Mouse (Mus musculus): ENCODE data around the gene 4933411K16Rik. TPM values are rescaled to one million over a fixed set of nuclear protein-coding genes. Genes with fewer than 3 reads are reported as not detected.

The 4933411K16Rik gene
- polyA plus RNA-seq, 1 experiment from 2014 or later: not detected

GRCm38 (mm10) chr19:42068441-42069240 lies 16.6 kb downstream of the 4933411K16Rik start:
- DNase-seq (ENCODE audit: low spot score) (no peak), ATAC-seq (ENCODE audit: low FRiP score, low TSS enrichment) (no peak)
- Histone ChIP-seq H3K4me3 (ENCODE audit: low read depth, low read length) (no peak overlapping the region), H3K36me3 (ENCODE audit: control insufficient read depth, insufficient read depth, low read length) (no peaks in the 10 kb centered on the region), H3K4me2 (replicated peaks; ENCODE audit: low read depth) (no peak overlapping the region), H3K27ac (replicated peaks) (no peak overlapping the region), H3K27me3 (ENCODE audit: control insufficient read depth, insufficient read depth, low read length) (no peaks in the 10 kb centered on the region), H3K9me3 (ENCODE audit: control insufficient read depth, low read length) (no peaks in the 10 kb centered on the region), H3K4me1 (replicated peaks; ENCODE audit: control insufficient read depth, insufficient read depth) (no peaks in the 10 kb centered on the region), H3K9ac (ENCODE audit: low read length) (peak overlapping the region; percentile 13; the same call in 1 of the 2 replicates)
- 74% methylated on average over 11 of the region's 11 CpGs for WGBS
- TF ChIP-seq CTCF (IDR thresholded peaks at IDR 0.05; ENCODE audit: low read depth) (no peak), EP300 (optimal IDR thresholded peaks at IDR 0.05) (no peak)

DNA sequence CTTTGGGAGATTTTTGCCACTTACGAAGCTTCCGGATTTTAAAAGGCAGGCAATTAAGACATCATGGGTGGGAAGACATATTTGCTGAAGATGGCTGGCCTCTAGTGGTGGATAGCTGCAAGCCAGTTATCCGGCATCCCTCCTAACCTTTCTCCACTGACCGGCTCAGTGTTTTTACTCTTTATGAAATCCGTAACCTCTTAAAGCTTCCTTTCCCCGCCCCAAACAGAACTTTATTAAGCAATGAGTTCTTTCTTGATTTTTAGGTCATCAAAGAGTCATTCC lies 17.1 kb downstream of the 4933411K16Rik start:
- no peaks in the 10 kb centered on the region for H3K27me3 ChIP-seq (ENCODE audit: control insufficient read depth, insufficient read depth, low read length)
- ATAC-seq (ENCODE audit: low FRiP score, low TSS enrichment): no peak
- H3K9me3 ChIP-seq (ENCODE audit: control insufficient read depth, low read length): no peaks in the 10 kb centered on the region
- no peaks in the 10 kb centered on the region for H3K36me3 ChIP-seq (ENCODE audit: control insufficient read depth, insufficient read depth, low read length)
- WGBS: 39% methylated on average over 6 of the region's 6 CpGs
- no peaks in the 10 kb centered on the region for H3K4me1 ChIP-seq (replicated peaks; ENCODE audit: control insufficient read depth, insufficient read depth)
- TF ChIP-seq EP300 (optimal IDR thresholded peaks at IDR 0.05) (no peak), CTCF (IDR thresholded peaks at IDR 0.05; ENCODE audit: low read depth) (peak; percentile 78)
- no peak for DNase-seq (ENCODE audit: low spot score)
- no peak overlapping the region for H3K4me3 ChIP-seq (ENCODE audit: low read depth, low read length)
- H3K9ac ChIP-seq (ENCODE audit: low read length): no peak overlapping the region
- no peak overlapping the region for H3K27ac ChIP-seq (replicated peaks)
- no peak overlapping the region for H3K4me2 ChIP-seq (replicated peaks; ENCODE audit: low read depth)

- no peak overlapping the region for H3K27ac ChIP-seq (replicated peaks)
- no peak overlapping the region for H3K4me3 ChIP-seq (ENCODE audit: low read depth, low read length)
- no peak overlapping the region for H3K9ac ChIP-seq (ENCODE audit: low read length)
- TF ChIP-seq CTCF (IDR thresholded peaks at IDR 0.05; ENCODE audit: low read depth) (peak; percentile 61), EP300 (optimal IDR thresholded peaks at IDR 0.05) (no peak)
- no peaks in the 10 kb centered on the region for H3K36me3 ChIP-seq (ENCODE audit: control insufficient read depth, insufficient read depth, low read length)
- no peak overlapping the region for H3K4me2 ChIP-seq (replicated peaks; ENCODE audit: low read depth)
- DNase-seq (ENCODE audit: low spot score) (no peak), ATAC-seq (ENCODE audit: low FRiP score, low TSS enrichment) (no peak)
- WGBS: 72% methylated on average over 7 of the region's 7 CpGs
- H3K9me3 ChIP-seq (ENCODE audit: control insufficient read depth, low read length): no peaks in the 10 kb centered on the region
- H3K27me3 ChIP-seq (ENCODE audit: control insufficient read depth, insufficient read depth, low read length): no peaks in the 10 kb centered on the region
- H3K4me1 ChIP-seq (replicated peaks; ENCODE audit: control insufficient read depth, insufficient read depth): no peaks in the 10 kb centered on the region
Measured at GRCm38 (mm10) chr19:42071221-42071620, 19.2 kb downstream of the 4933411K16Rik start.

DNA sequence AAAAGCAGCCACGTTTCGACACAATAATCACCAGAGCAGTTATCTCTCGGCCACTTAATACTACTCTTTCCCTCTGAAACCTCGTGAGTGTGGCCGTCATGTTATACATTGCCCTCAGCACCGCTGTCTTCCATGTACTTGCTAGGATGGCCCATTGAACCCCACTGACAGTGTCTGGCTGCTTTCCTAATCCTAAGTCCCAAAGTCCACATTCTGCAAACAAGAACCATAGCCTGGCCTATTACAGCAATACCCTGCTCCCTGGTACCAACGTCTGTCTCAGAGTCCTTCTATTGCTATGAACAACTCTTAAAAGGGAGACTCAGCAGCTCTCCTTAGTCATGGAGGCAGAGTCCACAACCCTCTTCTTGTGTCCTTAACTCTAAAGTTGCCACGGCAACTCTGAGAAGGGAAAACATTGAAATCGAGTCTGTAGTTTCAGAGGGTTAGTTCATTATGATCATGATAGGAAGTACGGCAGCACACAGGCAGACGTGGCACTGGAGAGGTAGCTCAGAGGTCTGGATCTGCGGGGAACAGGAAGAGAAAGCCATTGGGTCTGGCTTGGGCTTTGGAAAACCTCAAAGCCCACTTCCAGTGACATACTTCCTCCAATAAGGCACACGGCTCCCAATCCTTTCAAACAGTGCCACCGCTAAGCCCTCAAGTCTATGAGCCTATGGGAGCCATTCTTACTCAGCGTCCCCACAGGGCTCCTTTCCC lies 20.0 kb downstream of the 4933411K16Rik start:
- no peak overlapping the region for H3K9ac ChIP-seq (ENCODE audit: low read length)
- 76% methylated on average over 15 of the region's 15 CpGs for WGBS
- H3K4me1 ChIP-seq (replicated peaks; ENCODE audit: control insufficient read depth, insufficient read depth): no peaks in the 10 kb centered on the region
- ATAC-seq (ENCODE audit: low FRiP score, low TSS enrichment) (0 out of 2 replicates have a peak, but pooled peaks have one; percentile 36), DNase-seq (ENCODE audit: low spot score) (no peak)
- no peaks in the 10 kb centered on the region for H3K9me3 ChIP-seq (ENCODE audit: control insufficient read depth, low read length)
- H3K27me3 ChIP-seq (ENCODE audit: control insufficient read depth, insufficient read depth, low read length): no peaks in the 10 kb centered on the region
- no peak overlapping the region for H3K4me2 ChIP-seq (replicated peaks; ENCODE audit: low read depth)
- no peak for TF ChIP-seq CTCF (IDR thresholded peaks at IDR 0.05; ENCODE audit: low read depth)
- no peak for TF ChIP-seq EP300 (optimal IDR thresholded peaks at IDR 0.05)
- H3K27ac ChIP-seq (replicated peaks): no peak overlapping the region
- no peak overlapping the region for H3K4me3 ChIP-seq (ENCODE audit: low read depth, low read length)
- no peaks in the 10 kb centered on the region for H3K36me3 ChIP-seq (ENCODE audit: control insufficient read depth, insufficient read depth, low read length)

GRCm38 (mm10) chr19:42072802-42073201 lies 20.8 kb downstream of the 4933411K16Rik start:
- DNase-seq (ENCODE audit: low spot score) (no peak), ATAC-seq (ENCODE audit: low FRiP score, low TSS enrichment) (no peak)
- no peak overlapping the region for H3K4me2 ChIP-seq (replicated peaks; ENCODE audit: low read depth)
- H3K4me3 ChIP-seq (ENCODE audit: low read depth, low read length): no peak overlapping the region
- no peaks in the 10 kb centered on the region for H3K27me3 ChIP-seq (ENCODE audit: control insufficient read depth, insufficient read depth, low read length)
- no peaks in the 10 kb centered on the region for H3K36me3 ChIP-seq (ENCODE audit: control insufficient read depth, insufficient read depth, low read length)
- no peak overlapping the region for H3K9ac ChIP-seq (ENCODE audit: low read length)
- no peak for TF ChIP-seq EP300 (optimal IDR thresholded peaks at IDR 0.05)
- peak; percentile 55 for TF ChIP-seq CTCF (IDR thresholded peaks at IDR 0.05; ENCODE audit: low read depth)
- no peak overlapping the region for H3K27ac ChIP-seq (replicated peaks)
- no peaks in the 10 kb centered on the region for H3K4me1 ChIP-seq (replicated peaks; ENCODE audit: control insufficient read depth, insufficient read depth)
- no peaks in the 10 kb centered on the region for H3K9me3 ChIP-seq (ENCODE audit: control insufficient read depth, low read length)
- WGBS: 72% methylated on average over 7 of the region's 7 CpGs

DNA sequence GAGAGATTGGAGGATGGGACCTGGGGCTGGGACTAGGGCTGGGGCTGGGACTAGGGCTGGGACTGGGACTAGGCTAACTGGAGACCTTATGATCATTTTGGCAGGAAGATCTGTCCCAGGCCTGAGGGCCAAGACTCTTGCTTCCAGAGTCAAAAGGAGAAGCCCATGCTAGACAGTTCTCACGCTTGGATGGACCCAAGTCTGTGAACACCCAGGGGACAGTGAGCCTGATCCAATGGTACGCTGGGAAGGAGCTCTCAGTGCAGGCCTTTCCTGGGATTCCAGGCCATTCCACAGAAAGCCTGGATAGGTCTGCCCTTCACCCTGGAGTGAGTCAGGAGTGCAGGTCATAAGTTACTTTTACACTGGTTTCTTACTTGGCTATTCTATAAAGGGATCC lies 23.0 kb downstream of the 4933411K16Rik start:
- ATAC-seq (ENCODE audit: low FRiP score, low TSS enrichment) (no peak), DNase-seq (ENCODE audit: low spot score) (no peak)
- Histone ChIP-seq H3K4me2 (replicated peaks; ENCODE audit: low read depth) (no peak overlapping the region), H3K36me3 (ENCODE audit: control insufficient read depth, insufficient read depth, low read length) (no peaks in the 10 kb centered on the region), H3K4me1 (replicated peaks; ENCODE audit: control insufficient read depth, insufficient read depth) (no peaks in the 10 kb centered on the region), H3K27me3 (ENCODE audit: control insufficient read depth, insufficient read depth, low read length) (no peaks in the 10 kb centered on the region), H3K9ac (ENCODE audit: low read length) (no peak overlapping the region), H3K9me3 (ENCODE audit: control insufficient read depth, low read length) (no peaks in the 10 kb centered on the region), H3K4me3 (ENCODE audit: low read depth, low read length) (no peak overlapping the region), H3K27ac (replicated peaks) (no peak overlapping the region)
- WGBS: 84% methylated on average over 2 of the region's 2 CpGs
- TF ChIP-seq EP300 (optimal IDR thresholded peaks at IDR 0.05) (no peak), CTCF (IDR thresholded peaks at IDR 0.05; ENCODE audit: low read depth) (no peak)

Measured in stomach, postnatal 0 days (tissue).